Mouse (Mus musculus) frontal cortex, adult (tissue): ENCODE results near the gene Higd1c.
"Not testable (repeated sequence)": the region's sequence is repeated elsewhere in the genome, so short reads cannot be mapped to it uniquely, and the experiment has no call there.

Experiments
- ATAC-seq: cut with Nextera tagmentation; 2 replicates; pipeline ENCODE4 v1.9.2; 2017; ENCODE audit warnings: mild to moderate bottlenecking, moderate library complexity, mixed read lengths; ENCODE audit not compliant: low TSS enrichment

Higd1c gene

DNA sequence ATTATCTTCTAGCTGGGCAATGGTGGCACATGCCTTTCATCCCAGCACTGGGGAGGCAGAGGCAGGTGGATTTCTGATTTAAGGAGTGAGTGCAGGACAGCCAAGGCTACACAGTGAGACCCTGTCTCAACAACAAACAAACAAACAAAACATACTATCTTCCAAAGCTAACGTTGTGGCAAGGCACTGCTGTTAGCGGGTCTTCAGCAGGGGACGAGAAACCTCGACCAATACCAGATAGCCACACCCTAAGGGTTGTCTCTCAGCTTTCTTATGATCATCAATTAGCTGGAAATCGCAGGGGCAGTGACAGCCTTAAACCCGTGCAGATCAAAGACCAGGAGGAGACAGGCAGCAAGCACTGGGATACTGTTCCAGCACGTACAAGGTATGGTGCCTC, at the start of gene Higd1c:
TSS of gene Higd1c (plus strand) at position 301 of the 400 bp plus-strand sequence.
- no peak for ATAC-seq

DNA sequence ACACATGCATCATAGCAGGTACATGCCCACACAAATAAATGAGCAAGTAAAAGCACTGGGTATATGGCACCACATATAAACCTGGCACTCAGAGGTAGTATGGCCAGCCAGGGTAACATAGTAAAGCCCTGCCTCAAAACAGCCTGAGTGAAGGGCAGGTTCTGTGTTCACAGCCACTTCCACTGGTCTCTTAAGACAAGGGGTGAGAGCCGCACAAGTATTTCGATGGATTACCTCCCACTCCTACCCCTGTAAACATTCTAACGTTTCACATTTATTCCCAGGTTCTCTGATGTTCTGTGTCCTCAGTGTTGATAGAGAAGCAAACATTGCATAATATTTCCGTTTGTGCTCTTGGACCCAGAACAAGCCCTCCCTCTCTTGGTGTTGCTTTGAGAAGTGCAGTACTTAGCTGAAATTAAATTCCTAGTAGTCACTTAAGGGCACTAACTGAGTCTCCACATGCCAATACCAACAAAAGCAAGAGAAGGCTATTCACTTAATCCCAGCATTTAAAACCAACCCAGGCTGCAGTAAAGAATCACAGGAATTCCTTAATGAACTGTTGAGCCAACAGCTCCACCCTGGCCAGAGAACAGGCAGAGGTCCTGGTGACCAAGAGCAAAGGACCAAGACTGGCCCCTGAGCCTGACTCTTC, 46.2 kb upstream of the Higd1c start:
- not testable (repeated sequence) for ATAC-seq

DNA sequence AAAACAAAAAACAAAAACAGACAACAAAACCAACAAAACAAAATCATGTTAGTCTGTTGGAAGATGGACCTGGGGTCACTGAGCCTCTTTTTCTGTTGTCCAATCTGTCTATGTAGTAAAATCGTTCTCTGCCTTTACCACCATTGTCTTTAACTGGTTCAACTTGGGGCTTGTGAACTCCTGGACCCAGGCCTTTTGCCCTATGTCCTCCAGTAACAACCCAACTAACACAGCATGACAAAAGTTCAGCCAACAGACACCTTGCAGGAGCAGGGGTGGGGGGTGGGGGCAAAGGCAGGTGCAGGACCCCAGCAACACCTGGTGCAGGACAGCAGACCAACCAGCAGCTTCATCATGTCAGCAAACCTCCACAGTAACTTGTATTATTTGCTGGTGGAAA, 44.5 kb upstream of the Higd1c start:
- ATAC-seq, result no peak

DNA sequence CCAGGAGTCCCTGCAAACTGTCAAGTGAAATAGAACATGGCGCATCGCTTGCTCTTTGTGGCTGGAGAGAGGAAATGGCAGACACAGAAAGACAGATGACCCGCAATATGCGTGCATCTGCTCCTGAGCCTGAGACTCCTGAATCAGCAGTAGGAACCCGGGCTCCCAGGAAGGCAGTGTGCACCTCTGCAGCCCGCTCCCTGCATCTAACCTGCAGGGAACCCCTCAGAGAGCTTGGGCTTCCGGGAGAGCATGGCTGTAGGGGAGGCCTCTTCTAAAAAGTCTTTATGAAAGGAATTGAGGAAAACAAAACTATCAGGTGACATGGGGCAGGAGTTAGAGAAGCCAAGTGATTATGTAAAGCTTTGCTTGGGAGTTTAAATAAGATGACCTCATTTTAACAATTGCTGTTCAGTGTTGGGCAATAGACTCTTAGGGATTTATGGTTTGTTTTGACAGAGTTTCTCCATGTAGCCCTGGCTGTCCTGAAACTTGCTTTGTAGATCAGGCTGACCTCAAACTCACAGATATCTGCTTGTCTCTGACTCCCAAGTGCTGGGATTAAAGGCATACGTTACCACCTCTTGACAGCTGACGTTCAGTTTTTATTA, 43.9 kb upstream of the Higd1c start:
- ATAC-seq, result no peak

DNA sequence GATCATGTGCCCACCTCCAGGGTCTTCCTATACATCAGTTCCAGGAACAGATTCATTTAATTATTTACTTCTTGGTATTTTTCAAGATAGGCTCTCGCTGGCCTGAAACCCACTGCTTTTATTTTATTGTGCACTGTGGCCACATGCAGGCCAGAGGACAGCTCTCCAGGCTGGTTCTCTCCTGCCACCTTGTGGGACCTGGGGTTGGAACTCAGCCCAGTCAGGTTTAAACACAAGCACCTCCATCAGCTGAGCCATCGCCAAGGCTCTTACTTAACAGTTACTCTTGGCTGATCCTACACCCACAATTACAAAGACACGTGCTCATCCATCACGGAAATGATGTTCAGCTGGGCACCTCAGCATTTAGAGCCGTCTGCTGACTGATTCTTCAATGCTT, 43.2 kb upstream of the Higd1c start:
- ATAC-seq, result no peak

DNA sequence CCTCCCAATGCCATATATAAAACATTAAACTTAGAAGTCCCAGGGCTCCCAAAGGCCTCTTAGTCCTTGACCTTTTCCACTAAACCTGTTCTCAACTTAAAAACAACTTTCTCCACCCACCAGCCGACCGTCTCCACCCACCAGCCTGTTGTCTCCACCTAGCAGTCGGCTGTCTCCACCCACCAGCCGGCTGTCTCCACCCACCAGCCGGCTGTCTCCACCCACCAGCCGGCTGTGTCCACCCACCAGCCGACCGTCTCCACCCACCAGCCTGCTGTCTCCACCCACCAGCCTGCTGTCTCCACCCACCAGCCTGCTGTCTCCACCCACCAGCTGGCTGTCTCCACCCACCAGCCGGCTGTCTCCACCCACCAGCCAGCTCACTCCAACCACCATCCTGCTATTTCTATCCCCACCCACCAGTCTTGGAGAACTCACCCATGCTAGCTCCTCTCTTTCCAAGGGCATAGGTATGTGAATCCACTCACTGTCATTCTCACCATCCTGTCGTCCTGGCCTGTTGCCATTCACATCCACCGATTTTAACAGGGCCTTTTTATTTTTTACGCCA, 40.2 kb upstream of the Higd1c start:
- ATAC-seq, result peak; percentile 55; the same call in 1 of the 2 replicates

DNA sequence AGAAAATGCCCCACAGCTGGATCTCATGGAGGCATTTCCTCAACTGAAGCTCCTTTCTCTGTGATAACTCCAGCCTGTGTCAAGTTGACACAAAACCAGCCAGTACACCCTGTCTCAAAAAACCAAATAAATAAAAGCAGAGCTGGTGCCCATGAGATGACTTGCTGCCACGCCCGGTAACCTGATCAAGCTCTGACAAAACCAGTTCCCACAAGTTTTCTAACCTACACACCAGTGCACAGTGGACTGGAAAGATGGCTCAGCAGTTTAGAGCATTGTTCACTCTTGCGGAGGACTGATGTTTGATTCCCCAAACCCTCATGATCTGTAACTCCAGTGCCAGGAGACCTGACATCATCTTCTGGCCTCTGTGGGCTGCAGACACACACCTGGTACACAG, 39.1 kb upstream of the Higd1c start:
- ATAC-seq, result no peak

DNA sequence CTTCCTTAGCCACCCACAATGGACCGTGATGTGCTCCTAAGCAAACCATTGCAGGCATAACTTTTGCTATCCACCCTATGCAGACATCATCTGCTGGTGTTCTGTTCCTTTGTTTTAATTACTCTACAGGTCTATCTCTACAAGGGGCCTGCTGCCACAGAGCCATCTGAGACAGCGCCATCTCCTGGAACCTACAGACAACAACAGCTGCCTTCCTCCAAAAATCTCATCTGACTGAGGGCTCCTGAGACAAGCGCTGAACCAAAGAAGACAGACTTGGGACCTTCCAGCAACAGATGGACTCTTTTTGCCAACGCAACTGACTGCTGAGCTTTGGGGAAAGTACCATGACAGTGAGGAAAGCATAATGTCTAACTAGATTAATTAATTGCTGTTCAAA, 36.3 kb upstream of the Higd1c start:
- ATAC-seq, result not testable (repeated sequence)

DNA sequence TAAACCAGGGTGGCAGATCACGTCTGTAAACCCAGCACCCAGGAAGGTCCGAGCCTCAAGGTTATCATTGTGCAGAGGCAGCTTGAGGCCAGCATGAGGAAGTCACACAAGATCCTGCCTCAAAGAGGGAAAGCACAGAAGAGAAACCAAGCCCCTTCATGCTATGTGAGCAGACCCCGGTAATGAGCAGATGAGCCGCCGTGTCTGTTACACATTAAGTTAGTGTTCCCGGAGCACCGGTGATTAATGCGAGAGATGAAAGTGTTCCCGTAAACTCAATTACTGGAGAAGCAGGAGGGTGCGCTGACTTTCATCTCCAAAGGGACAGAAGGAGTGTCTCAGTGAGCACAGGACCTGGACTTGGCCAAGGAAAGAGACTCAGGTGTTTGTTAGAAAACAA, 35.0 kb upstream of the Higd1c start:
- ATAC-seq, result not testable (repeated sequence)

DNA sequence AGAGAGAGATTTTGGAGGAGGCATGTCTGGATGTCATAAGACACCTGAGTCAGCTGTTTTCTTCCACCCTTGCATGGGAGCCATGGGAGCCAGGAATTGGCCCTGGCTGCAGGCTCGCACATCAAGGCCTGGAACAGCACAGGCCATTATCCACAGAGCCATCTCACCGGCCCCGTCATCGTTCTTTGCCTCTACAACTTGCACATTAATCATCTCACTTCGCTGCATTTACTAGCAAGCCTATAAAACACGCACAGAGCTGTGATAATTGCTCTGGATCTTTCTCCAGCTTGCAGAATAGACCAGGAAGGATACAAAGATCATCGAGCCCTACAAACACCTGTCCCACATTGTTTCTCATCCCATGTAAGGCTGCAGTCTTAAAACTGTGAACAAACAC, 33.6 kb upstream of the Higd1c start:
- ATAC-seq, result no peak

DNA sequence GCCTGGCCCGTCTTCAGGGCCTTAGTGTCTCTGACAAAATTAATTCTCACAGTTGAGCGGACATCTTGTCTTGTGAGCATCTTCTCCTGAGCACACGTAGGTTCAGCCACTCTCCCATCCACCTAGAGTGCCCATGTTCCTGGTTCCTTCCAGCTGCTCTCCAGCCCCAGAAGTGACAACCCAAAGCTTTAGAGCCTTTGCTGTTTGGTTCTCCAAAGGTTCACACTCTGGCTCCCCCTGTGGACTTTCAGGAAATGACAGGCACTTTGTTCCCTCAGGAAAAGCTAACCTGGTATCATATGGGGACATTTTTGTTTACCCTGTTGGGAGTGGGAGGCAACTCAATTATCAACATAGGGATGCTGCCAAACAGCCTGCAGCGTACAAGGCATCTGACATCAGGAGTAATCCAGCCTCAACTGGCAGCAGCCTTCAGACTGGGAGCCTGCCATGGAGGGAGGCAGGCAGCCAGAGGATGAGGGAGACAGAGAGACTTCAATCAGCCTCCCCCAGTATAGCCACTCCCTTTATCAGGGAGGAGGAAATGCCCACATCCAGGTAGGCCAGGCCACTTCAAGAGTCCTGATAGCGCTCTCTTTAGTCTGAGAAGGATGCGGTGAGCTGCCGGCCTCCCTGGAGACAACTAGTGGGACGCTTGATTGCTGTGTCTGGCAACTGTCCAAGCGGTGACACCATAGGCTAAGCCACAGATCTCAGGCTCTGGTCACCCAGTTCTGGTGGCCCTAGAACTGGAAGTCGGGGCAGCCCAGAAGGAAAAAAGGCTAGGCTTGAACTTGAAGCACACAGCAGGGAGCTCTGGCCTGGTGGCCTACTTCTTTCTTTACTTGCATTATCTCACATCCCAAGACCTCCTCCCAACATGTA, 32.0 kb upstream of the Higd1c start:
- ATAC-seq, result peak; percentile 64

DNA sequence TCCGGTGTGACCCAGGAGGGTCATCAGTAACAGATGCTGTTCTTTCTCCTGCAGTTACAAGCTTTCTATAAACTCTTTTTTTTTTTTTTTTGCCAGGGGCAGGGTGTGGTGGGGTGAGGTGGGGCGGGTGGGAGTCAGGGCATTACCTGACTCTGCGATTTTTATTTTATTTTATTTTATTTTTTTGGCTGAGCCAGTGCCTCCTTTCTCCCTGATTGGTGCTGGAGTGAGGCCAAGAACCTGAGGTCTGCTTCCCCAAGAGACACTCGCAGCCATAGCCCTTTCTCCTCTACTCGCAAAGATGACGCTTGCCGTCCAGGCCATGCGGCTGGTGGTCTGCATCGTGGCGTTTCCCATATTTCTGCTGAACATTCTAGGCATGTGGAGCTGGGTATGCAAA, 29.7 kb upstream of the Higd1c start, which contains the start of gene Mettl7a3:
TSS of gene Mettl7a3 (plus strand) at position 301 of the 400 bp plus-strand sequence.
- ATAC-seq, result no peak

DNA sequence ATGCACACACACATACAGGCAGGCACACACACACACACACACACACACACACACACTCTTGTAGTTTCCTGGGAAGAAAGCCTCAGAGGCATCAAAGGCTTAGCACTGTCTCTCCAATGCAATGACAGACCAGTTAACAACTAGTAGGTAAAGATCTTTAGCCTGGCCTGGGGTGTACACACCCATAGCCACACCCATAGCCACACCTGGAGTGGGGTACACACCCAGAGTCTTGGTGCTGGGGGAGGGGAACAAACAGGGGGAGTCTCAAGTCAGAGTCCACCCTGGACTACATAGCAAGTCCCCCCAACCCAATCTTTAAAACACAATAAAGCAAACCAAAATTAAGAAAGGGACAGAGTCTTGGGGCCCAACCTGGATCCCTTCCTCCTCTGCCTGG, 27.0 kb upstream of the Higd1c start:
- ATAC-seq, result not testable (repeated sequence)

DNA sequence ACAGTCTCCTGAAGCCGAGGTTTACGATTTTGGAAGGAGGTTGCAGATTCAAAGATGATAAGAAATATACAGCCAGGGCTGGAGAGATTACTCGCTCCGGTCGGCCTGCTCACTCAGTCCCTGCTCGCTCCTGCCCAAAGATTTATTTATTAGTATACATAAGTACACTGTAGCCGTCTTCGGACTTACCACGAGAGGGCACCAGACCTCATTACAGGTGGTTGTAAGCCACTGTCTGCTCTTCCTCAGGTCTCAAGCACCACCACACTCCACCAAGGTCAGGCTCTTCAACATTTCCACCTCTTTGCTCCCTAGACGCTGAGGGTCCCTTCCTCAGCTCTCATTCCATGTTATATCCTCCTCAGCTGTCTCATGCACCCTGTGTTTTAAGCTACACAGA, 26.5 kb upstream of the Higd1c start:
- peak; percentile 55; the same call in 1 of the 2 replicates for ATAC-seq

DNA sequence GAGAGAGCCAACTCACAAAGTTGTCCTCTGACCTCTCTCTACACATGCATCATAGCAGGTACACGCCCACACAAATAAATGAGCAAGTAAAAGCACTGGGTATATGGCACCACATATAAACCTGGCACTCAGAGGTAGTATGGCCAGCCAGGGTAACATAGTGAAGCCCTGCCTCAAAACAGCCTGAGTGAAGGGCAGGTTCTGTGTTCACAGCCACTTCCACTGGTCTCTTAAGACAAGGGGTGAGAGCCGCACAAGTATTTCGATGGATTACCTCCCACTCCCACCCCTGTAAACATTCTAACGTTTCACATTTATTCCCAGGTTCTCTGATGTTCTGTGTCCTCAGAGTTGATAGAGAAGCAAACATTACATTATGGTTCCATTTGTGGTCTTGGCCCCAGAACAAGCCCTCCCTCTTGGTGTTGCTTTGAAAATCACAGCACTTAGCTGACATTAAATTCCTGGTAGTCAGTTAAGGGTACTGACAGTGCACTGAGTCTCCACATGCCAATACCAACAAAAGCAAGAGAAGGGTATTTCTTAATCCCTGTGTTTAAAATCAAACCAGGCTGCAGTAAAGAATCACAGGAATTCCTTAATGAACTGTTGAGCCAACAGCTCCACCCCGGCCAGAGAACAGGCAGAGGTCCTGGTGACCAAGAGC, 22.9 kb upstream of the Higd1c start:
- not testable (repeated sequence) for ATAC-seq

DNA sequence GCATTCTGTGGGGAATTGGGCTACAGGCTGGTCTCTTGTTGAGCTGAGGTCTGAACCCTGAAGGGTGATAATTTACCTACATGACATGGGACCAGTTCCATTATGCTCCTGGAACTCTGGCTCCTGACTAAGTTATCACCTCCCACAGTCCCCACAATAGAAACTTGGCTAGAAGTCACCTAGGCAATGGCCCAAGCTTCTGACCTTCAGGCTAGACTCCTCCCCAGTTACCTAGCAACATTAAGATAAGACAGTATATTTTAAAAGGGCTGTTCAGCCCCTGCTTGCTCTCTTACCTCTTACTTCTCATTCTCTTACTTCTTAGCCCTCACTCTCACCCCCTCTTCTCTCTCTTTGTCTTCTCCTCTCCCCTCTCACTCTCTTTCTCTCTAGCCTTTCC, 18.9 kb upstream of the Higd1c start:
- ATAC-seq, result no peak

DNA sequence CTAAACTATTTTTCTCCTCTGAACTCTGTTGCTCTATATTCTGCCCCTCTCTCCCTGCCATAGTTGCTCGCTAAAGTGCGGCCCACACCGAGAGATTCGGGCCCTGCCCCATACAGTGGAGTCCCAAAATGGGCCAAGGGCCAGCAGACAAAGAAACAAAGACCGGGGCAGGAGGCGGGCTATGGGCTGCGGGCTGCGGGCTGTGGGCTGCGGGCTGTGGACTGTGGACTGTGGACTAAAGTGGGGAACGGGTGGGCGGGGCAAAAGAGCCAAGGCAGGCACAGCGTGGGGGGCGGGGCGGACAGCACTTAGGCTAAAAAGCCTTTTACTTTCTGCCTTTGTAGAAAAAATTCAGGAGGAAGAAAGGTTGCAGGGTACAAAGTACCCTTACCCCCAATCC, 17.6 kb upstream of the Higd1c start:
- ATAC-seq, result no peak

DNA sequence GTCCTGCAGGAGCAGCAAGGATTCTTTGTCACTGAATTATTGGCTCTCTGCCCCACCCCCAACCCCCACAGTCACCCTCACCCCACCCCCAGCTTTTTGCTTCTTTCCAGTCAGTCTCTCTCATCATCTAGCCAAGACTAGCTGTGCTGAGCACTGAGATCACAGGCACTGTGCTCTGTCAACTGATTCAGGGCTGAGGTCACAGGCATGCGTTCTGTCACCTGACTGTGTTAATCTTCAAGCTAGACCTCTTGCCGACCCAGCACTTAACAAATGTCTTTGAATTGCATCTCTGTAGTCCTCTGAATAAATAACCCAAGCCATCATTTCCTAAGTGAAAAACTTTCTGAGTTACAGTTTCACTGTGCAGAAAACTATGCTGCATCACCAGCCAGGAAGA, 14.8 kb upstream of the Higd1c start:
- no peak for ATAC-seq

DNA sequence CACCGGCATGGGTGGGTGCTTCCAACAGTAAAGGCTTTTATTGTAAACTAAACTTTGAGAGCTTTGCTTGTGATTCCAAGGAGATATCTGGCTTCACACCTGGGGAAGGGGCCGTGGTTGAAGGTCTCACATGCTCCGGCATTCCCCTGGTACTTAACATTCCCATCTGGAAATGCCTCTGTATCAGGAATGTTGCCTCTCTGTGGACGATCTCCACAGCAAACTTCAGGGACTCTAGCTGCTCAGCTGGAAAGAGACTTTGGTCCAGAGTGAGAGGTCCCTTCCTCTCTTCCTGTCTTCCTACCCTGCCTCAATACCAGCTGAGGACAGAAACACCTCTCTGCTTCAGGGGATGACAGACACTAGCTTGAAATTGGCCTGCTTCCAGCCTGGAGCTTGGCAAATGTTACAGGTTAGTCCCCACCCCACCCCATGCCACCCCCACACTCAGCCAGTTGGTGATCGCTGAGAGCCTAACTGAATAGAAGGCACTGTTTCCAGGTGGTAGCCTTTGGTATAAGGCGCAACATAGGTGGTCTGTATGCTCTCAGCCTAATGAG, 12.8 kb upstream of the Higd1c start:
- ATAC-seq, result no peak

DNA sequence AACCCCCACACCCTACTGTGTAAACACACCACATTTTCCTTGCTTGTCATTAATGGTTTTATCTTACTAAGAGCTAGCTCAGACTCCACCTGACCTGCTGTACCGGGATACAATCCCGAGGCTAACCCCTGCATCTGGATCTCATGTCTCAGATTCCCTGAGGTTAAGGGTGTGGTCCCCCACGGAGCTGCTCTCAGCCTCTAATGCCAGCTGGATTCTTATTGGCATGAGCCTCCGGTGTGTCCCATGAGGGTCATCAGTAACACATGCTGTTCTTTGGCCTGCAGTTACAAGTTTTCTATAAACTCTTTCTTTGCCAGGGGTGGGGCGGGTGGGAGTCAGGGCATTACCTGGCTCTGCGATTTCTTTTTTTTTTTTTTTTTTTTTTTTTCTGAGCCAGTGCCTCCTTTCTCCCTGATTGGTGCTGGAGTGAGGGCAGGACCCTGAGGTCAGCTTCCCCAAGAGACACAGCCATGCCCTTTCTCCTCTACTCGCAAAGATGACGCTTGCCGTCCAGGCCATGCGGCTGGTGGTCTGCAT, 11.6 kb upstream of the Higd1c start, which contains the start of the genes Methig1 and Mettl7a2:
TSS of gene Methig1 (plus strand) at position 439 of the 540 bp plus-strand sequence.
TSS of gene Mettl7a2 (plus strand) at position 490 of the 540 bp plus-strand sequence.
- ATAC-seq, result no peak

DNA sequence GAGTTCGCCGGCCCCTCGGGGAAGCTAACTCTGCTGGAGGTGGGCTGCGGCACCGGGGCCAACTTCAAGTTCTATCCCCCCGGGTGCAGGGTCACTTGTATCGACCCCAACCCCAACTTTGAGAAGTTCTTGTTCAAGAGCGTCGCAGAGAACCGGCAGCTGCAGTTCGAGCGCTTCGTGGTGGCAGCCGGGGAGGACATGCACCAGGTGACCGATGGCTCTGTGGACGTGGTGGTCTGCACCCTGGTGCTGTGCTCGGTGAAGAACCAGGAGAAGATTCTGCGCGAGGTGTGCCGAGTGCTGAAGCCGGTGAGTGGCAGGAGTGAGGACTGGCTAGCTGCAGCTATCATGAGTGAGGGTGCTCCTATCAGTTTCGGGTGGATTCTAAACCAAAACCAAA, 10.9 kb upstream of the Higd1c start:
- ATAC-seq, result not testable (repeated sequence)
